Mouse (Mus musculus): ENCODE data around the gene Pabpn1. TPM values are rescaled to one million over a fixed set of nuclear protein-coding genes. Genes with fewer than 3 reads are reported as not detected.
A peak's percentile ranks its signal among the peaks of the same experiment; 100 is the strongest.

Gene Pabpn1
- polyA plus RNA-seq, 1 experiment from 2014 or later, result 158 TPM

- WGBS, result 91% methylated on average over 5 of the region's 5 CpGs
- ATAC-seq (ENCODE audit: low FRiP score), result no peak
- no peaks in the 10 kb centered on the region for H3K36me3 ChIP-seq
- H3K4me2 ChIP-seq, result no peak within 1 kb of the TSS
- H3K27me3 ChIP-seq (replicated peaks), result no peaks in the 10 kb centered on the region
- peaks cover 8% of the 10 kb centered on the region for H3K4me1 ChIP-seq
- H3K4me3 ChIP-seq (replicated peaks), result no peak within 1 kb of the TSS
- no peak within 1 kb of the TSS for H3K9ac ChIP-seq (replicated peaks)
- no peaks in the 10 kb centered on the region for H3K9me3 ChIP-seq (replicated peaks)
- H3K27ac ChIP-seq (replicated peaks), result no peak within 1 kb of the TSS
Measured at GRCm38 (mm10) chr14:54870861-54871260, 21.4 kb upstream of the Pabpn1 start, which contains the start of gene Homez. Gene Homez (minus strand): TSS chr14:54870961.

DNA sequence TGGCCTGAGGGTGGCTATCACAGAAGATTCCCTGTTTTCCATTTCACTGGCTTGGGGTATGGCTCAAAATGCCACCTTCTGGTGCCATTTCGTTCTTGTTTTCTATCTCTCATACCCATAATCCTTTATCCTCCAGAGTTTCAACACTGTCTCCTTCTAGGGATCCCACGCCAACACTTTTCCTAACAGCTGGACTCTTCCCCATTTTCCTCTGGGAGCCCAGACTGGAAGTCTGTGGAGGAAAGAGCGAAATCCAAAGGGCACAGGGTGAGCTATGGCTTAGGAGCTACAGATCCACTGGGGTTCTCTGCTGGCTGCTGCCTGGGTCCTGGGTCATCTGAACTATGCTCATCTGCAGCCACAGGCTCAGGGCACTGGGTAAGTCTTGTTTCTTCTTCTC, 18.1 kb upstream of the Pabpn1 start:
- Histone ChIP-seq H3K27me3 (replicated peaks) (no peaks in the 10 kb centered on the region; the same call in 1 of the 2 replicates), H3K9ac (replicated peaks) (no peak overlapping the region), H3K36me3 (no peaks in the 10 kb centered on the region), H3K4me2 (no peak overlapping the region), H3K4me3 (replicated peaks) (no peak overlapping the region), H3K27ac (replicated peaks) (no peak overlapping the region), H3K4me1 (peaks cover 16% of the 10 kb centered on the region), H3K9me3 (replicated peaks) (no peaks in the 10 kb centered on the region)
- 91% methylated on average over 3 of the region's 3 CpGs for WGBS
- ATAC-seq (ENCODE audit: low FRiP score), result no peak

DNA sequence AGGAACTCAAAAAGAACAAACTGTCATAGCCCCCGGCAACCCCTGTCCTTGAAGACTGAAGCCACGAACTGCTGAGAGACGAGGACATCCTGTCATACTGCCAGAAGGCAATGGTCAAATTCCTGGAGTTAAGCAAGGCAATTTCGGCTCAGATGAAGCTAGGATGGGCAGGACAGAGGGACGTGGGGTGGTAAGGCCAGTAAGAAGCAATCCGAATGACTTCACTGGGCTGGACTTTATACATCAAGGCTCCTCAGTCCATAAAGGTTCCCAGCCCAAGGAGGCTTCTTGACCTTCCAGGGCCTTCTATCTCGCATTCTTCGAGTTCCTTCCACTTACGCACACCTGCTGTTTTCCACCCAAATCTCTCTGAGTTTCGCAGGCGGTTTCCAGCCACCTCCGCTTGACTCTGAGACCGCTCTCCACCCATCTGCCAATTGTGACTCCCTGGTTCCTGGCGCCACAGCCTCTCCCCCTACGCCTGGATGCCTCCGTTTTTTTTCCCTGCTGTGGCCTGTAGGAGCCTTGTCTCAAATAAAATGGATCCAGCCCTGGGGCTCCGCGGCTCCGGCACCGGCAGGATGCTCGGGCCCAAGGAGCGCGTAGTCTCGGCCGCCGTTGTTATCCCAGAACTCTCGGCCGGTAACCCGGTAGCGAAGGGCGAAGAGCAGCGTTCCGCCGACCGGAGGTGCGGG, 16.3 kb upstream of the Pabpn1 start:
- Histone ChIP-seq H3K36me3 (no peaks in the 10 kb centered on the region), H3K4me2 (peak overlapping the region; percentile 96)

GRCm38 (mm10) chr14:54876539-54877047, 15.7 kb upstream of the Pabpn1 start:
- Histone ChIP-seq H3K9me3 (replicated peaks) (no peaks in the 10 kb centered on the region), H3K9ac (replicated peaks) (peak overlapping the region; percentile 84), H3K27me3 (replicated peaks) (no peaks in the 10 kb centered on the region; the same call in 1 of the 2 replicates), H3K4me2 (peak overlapping the region; percentile 96), H3K4me1 (peaks cover 16% of the 10 kb centered on the region), H3K4me3 (replicated peaks) (peak overlapping the region; percentile 71), H3K27ac (replicated peaks) (peak overlapping the region; percentile 95), H3K36me3 (no peaks in the 10 kb centered on the region)
- under 1% methylated on average over 61 of the region's 72 CpGs for WGBS
- ATAC-seq (ENCODE audit: low FRiP score), result peak; percentile 92

More for the DNA sequence above, 16.3 kb upstream of the Pabpn1 start:
- peak; percentile 67 for ATAC-seq (ENCODE audit: low FRiP score)
- Histone ChIP-seq H3K27me3 (replicated peaks) (no peaks in the 10 kb centered on the region; the same call in 1 of the 2 replicates), H3K9ac (replicated peaks) (peak overlapping the region; percentile 84), H3K4me3 (replicated peaks) (peak overlapping the region; percentile 71), H3K4me1 (peaks cover 16% of the 10 kb centered on the region), H3K27ac (replicated peaks) (peak overlapping the region; percentile 95), H3K9me3 (replicated peaks) (no peaks in the 10 kb centered on the region)
- WGBS, result 2% methylated on average over 36 of the region's 36 CpGs

DNA sequence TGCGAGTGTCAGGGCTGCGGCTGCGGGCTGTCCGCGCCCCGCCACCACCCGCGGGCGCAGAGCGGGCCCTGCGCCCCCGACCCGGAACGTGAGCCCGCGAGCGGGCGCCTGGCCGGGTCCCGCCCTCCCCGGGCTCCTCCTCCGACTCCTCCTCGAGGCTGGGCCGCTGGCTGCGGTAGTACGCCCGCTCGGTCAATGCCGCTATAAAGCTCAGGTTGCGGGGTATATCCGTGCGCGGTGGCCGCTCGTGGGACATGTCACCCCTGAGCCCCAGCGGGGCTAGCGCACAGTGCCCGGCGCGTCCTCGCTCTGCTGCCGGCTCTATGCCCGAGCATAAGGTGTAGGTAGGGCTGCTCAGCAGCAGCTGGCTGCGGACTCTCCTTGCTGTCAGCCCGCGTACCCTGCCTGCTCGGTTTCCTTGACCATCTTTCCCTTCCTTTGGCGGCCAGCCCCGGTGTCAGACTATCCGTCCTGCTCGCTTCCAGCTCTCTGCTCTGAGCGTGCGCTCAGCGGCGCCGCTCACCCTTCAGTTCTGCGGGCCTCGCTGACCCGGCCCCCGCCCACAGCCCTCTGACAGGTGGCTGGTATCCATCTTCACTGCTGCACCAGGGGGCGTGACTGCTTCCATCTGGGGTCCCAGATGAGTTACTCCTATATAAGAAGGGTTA, 15.1 kb upstream of the Pabpn1 start, which contains the start of gene Ppp1r3e:
Gene Ppp1r3e (minus strand): TSS at position 503 of the 668 bp plus-strand sequence.
- ATAC-seq (ENCODE audit: low FRiP score), result peak; percentile 83
- H3K36me3 ChIP-seq, result no peaks in the 10 kb centered on the region
- peak within 1 kb of the TSS; percentile 71 for H3K4me3 ChIP-seq (replicated peaks)
- H3K4me2 ChIP-seq, result peak within 1 kb of the TSS; percentile 96
- WGBS, result under 1% methylated on average over 58 of the region's 61 CpGs
- peaks cover 16% of the 10 kb centered on the region for H3K4me1 ChIP-seq
- no peaks in the 10 kb centered on the region for H3K9me3 ChIP-seq (replicated peaks)
- H3K27ac ChIP-seq (replicated peaks), result peak within 1 kb of the TSS; percentile 95
- H3K27me3 ChIP-seq (replicated peaks), result no peaks in the 10 kb centered on the region; the same call in 1 of the 2 replicates
- peak within 1 kb of the TSS; percentile 84 for H3K9ac ChIP-seq (replicated peaks)

DNA sequence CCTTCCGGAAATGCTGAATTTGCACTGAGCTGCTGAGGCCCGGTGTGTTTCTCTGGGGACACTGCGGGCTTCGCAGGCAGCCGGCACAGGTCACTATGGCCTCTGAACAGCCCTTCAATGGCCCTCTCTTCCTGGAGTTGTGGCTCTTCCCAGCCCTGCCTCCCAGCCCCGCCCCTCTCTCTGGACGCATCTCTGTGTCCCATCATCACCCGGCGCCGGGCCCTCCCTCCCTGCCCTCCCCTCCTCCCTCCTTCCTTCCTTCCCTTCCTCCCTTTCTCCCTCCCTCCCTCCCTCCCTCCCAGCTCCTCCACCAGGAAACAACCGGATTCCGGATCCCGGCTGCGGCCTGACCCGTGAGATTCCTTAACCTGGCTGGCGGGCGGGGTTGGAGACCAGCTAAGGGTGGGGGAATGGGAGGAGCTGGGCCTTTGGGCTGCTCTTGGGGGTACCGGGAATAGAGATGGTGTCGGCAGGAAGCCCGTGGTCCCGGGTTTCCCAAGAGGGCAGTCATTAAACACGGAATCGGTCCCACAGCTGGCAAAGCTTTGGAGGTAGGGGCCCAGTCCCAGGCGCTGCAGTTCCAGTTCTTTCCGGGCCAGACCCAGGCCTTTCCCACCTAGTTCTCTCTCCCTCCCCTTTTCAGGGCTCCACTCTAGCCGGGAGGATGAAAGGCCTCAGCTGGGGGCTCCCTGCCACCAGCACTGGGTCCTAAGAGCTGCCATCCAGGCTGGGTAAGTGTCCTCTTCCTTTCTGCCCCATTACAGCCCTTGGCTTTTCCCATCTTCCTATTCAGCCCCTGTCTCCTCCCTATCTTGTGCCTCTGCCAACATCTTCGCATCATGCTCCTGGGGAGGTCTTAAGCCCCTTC, 8.9 kb upstream of the Pabpn1 start, which contains the start of the genes Bcl2l2 and Gm20521:
Gene Bcl2l2 (plus strand): TSS at position 224 of the 868 bp plus-strand sequence.
Gene Gm20521 (plus strand): TSS at position 288 of the 868 bp plus-strand sequence.
- peak; percentile 90 for ATAC-seq (ENCODE audit: low FRiP score)
- Histone ChIP-seq H3K27me3 (replicated peaks) (no peaks in the 10 kb centered on the region; the same call in 1 of the 2 replicates), H3K9me3 (replicated peaks) (no peaks in the 10 kb centered on the region), H3K4me2 (peak within 1 kb of the TSS; percentile 68), H3K36me3 (peaks cover 12% of the 10 kb centered on the region; the same call in 1 of the 2 replicates), H3K4me3 (replicated peaks) (peak within 1 kb of the TSS; percentile 73), H3K27ac (replicated peaks) (peak within 1 kb of the TSS; percentile 93), H3K9ac (replicated peaks) (peak within 1 kb of the TSS; percentile 85), H3K4me1 (peaks cover 31% of the 10 kb centered on the region)
- 1% methylated on average over 27 of the region's 27 CpGs for WGBS

DNA sequence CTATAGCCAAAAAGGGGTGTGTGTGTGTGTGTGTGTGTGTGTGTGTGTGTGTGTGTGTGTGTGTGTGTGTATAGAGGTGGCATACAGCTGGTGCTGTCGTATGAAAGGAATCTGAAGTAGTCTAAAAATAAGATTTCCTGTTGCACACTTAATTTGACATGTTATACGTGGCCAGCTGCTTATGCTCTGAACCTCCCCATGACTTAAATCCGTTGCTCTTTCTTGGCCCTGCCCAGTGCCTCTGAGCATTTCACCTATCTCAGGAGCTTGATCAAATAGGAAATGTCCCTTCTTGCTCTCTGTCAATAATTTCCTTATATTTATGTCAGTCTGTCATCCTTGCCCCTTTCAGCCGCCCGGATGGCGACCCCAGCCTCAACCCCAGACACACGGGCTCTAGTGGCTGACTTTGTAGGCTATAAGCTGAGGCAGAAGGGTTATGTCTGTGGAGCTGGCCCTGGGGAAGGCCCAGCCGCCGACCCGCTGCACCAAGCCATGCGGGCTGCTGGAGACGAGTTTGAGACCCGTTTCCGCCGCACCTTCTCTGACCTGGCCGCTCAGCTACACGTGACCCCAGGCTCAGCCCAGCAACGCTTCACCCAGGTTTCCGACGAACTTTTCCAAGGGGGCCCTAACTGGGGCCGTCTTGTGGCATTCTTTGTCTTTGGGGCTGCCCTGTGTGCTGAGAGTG, 8.1 kb upstream of the Pabpn1 start:
- Histone ChIP-seq H3K4me1 (peaks cover 31% of the 10 kb centered on the region), H3K9me3 (replicated peaks) (no peaks in the 10 kb centered on the region), H3K4me3 (replicated peaks) (peak overlapping the region; percentile 73), H3K27ac (replicated peaks) (peak overlapping the region; percentile 93), H3K9ac (replicated peaks) (peak overlapping the region; percentile 85), H3K36me3 (peaks cover 12% of the 10 kb centered on the region; the same call in 1 of the 2 replicates), H3K27me3 (replicated peaks) (no peaks in the 10 kb centered on the region), H3K4me2 (peak overlapping the region; percentile 68)
- 35% methylated on average over 21 of the region's 21 CpGs for WGBS
- ATAC-seq (ENCODE audit: low FRiP score), result no peak

DNA sequence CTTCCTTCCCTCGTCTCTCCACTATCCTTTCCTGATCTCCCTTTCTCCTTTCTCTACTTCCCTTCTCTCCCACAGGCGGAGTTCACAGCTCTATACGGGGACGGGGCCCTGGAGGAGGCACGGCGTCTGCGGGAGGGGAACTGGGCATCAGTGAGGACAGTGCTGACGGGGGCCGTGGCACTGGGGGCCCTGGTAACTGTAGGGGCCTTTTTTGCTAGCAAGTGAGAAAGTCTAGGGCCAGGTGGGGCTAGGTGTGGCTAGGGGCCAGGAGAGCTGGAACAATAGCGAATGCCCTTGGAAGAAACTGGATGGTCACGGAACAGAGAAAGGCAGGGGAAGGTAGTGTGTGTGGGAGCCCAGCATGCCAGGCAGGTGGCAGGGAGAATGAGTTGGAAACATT, 7.0 kb upstream of the Pabpn1 start:
- WGBS, result 92% methylated on average over 11 of the region's 11 CpGs
- H3K9ac ChIP-seq (replicated peaks), result no peak overlapping the region
- H3K27me3 ChIP-seq (replicated peaks), result no peaks in the 10 kb centered on the region
- H3K4me3 ChIP-seq (replicated peaks), result 0 out of 2 replicates have a peak overlapping the region, but pooled peaks have one; percentile 1
- no peak overlapping the region for H3K27ac ChIP-seq (replicated peaks)
- peaks cover 12% of the 10 kb centered on the region; the same call in 1 of the 2 replicates for H3K36me3 ChIP-seq
- H3K9me3 ChIP-seq (replicated peaks), result no peaks in the 10 kb centered on the region
- peak overlapping the region; percentile 68 for H3K4me2 ChIP-seq
- ATAC-seq (ENCODE audit: low FRiP score), result no peak
- H3K4me1 ChIP-seq, result peaks cover 31% of the 10 kb centered on the region

- Histone ChIP-seq H3K9me3 (replicated peaks) (no peaks in the 10 kb centered on the region), H3K36me3 (peaks cover 28% of the 10 kb centered on the region), H3K4me3 (replicated peaks) (peak overlapping the region; percentile 87), H3K9ac (replicated peaks) (peak overlapping the region; percentile 99), H3K4me2 (peak overlapping the region; percentile 56), H3K4me1 (peaks cover 24% of the 10 kb centered on the region), H3K27me3 (replicated peaks) (no peaks in the 10 kb centered on the region), H3K27ac (replicated peaks) (peak overlapping the region; percentile 97)
- under 1% methylated on average over 38 of the region's 38 CpGs for WGBS
- ATAC-seq (ENCODE audit: low FRiP score), result peak; percentile 97
Measured at GRCm38 (mm10) chr14:54893651-54894181, 1.4 kb downstream of the Pabpn1 start.

Data from neural tube, embryonic 15.5 days (tissue).